Mouse (Mus musculus) urinary bladder, adult 2 months (tissue): ENCODE results near the gene Zg16. TPM values are rescaled to one million over a fixed set of nuclear protein-coding genes. Genes with fewer than 3 reads are reported as not detected.

Experiments
- DNase-seq: peaks from one replicate; pipeline ENCODE4 v3.0.0; 2022; ENCODE audit warnings: low spot score
- polyA plus RNA-seq: library from polyadenylated mRNA; depleted of rRNA; stranded (reverse); fragments of >200 nt; gene quantifications from 2 replicates; pipeline ENCODE4 v1.2.3, GENCODE M21; 2012; rRNA removed

Gene Zg16
- polyA plus RNA-seq, 1 experiment, result 0.15 TPM

DNA sequence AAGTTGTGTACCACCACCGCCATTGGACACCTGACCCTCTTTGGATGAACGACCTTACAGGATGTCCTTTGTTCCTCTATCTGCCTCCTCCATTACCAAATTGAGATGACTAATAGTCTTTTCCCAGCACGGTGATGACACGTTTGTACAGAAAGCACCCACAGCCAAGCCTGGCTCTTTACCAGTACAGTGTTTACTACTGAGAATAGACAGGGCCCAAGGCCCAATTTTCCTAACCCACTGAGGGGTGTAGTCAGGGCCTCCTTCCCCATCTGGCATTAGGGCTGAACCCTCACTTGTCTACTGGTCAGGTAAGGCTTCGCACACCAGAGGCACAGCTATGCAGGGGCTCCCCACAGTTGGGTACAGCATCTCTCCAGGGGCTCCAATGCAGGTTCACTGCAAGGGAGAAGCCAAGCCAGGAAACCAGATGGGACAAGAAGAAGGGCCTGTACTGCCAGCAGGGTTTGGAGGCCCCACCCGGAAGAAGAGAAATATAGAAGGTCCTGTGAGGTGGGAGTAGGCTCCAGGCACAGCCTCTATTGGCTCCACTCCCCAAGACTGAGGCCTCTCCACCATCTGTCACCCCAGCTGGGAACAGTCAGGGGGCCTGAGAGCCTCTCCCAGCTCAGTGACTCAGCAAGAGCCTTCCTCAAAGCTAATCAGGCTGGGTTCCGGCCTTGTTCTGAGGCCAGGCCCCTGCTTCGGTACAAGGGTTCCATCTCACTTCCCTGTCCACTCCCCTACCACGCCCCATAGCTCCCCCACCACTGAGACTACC, 78.7 kb downstream of the Zg16 start:
- no peak for DNase-seq

DNA sequence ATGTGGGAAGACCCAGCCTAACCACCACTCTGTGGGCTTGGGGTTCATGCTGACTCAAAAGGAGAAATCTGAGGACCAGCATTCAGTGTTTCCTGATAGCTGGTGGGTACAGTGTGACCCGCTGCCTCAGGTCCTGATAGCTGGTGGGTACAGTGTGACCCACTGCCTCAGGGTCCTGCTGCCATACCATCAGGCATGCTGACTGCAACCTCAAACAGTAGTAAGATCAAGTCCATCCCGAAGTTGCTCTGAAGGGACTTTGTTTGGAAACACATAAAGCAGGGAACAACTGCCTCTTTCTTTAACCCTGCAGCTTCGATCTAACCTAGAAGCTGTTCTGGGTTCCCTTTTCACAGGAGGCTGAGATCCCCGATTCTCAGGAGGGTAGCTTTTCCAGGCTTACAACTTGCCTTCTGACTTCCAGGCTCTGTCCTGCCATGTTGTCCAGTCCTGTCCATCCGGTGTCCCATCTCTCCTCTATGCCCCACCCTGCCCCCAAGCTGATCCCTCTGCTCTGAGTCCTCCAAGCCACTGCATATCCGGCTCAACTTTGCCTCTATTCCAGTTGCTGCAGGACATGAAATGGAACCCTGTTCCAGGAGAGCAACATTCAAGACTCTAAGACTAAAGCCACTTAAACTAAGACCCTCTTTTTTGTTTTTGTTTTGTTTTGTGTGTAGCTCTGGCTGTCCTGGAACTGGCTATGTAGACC, 79.7 kb downstream of the Zg16 start:
- DNase-seq, result no peak

DNA sequence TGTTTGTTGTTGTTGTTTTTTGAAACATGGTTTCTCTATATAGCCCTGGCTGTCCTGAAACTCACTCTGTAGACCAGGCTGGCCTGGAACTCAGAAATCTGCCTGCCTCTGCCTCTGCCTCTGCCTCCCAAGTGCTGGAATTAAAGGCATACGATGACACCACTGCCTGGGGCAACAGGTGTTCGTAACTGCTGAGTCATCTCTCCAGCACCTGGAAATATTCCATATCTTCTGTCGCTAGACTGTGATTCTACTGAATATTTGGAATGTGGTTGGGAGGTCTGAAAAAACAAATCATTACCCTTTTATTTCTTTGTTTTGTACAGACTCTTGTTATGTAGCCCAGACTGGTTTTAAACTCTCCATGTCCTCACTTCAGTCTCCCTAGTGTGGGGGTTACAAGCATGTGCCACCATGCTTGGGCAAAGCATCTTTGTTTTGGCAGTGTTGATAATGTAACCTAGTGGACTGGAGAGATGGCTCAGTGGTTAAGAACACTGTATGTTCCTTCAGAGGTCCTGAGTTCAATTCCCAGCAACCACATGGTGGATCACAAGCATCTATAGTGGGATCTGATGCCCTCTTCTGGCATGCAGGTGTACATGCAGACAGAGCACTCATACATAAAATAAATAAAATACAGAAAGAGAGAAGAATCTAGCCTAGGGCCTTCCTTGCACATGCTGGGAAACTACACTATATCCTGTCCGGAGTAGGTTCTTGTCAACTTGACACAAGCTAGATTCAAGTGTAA, 82.8 kb downstream of the Zg16 start:
- DNase-seq, result no peak

DNA sequence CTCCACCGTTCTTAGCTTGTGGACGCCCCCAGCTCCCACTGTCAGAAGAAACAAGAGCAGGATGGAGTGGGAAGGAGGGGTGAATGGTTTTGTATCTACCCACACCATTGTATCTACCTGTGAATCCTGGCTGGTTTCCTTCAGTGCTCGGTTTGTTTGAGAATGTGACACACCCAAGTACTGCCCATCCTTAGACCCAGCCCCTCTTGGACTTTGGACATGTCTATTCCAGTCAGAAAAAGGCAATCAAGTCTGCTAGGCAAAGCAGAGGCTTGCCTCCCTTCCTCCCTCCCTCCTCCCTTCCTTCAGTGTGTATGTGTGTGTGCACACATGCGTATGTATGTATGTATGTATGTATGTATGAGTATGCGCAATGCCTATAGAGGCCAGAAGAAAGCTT, 83.5 kb downstream of the Zg16 start:
- DNase-seq, result no peak

Other genes starting within 250 kb of the Zg16 start
- gene Doc2a, start 239.9 kb downstream of the Zg16 start, polyA plus RNA-seq, result not detected in 2 replicates
- 18.0 and 21.0 TPM in 2 replicates for gene Hirip3, start 225.4 kb downstream of the Zg16 start, polyA plus RNA-seq
- 42.3 and 46.0 TPM in 2 replicates for gene Ino80e, start 225.0 kb downstream of the Zg16 start, polyA plus RNA-seq
- gene Taok2, start 202.6 kb downstream of the Zg16 start, polyA plus RNA-seq, result 55.8 and 65.4 TPM in 2 replicates
- 41.3 and 46.0 TPM in 2 replicates for gene Tmem219, start 164.4 kb downstream of the Zg16 start, polyA plus RNA-seq
- 16.3 and 16.4 TPM in 2 replicates for gene Kctd13, start 158.4 kb downstream of the Zg16 start, polyA plus RNA-seq
- not detected in 2 replicates for gene Asphd1, start 137.7 kb downstream of the Zg16 start, polyA plus RNA-seq
- gene Sez6l2, start 136.8 kb downstream of the Zg16 start, polyA plus RNA-seq, result 0.65 and 0.72 TPM in 2 replicates
- 118 and 119 TPM in 2 replicates for gene Cdipt, start 111.4 kb downstream of the Zg16 start, polyA plus RNA-seq
- 2.2 and 2.7 TPM in 2 replicates for gene Cdiptos, start 111.2 kb downstream of the Zg16 start, polyA plus RNA-seq
- gene Mvp, start 72.7 kb downstream of the Zg16 start, polyA plus RNA-seq, result 46.2 and 52.7 TPM in 2 replicates
- 2.8 and 3.2 TPM in 2 replicates for gene Pagr1b, start 70.8 kb downstream of the Zg16 start, polyA plus RNA-seq
- gene Pagr1a, start 70.0 kb downstream of the Zg16 start, polyA plus RNA-seq, result 16.4 and 18.2 TPM in 2 replicates
- gene Gm42742, start 66.2 kb downstream of the Zg16 start, polyA plus RNA-seq, result 66.3 and 76.5 TPM in 2 replicates
- gene Prrt2, start 66.1 kb downstream of the Zg16 start, polyA plus RNA-seq, result 9.7 and 10.2 TPM in 2 replicates
- gene Maz, start 60.3 kb downstream of the Zg16 start, polyA plus RNA-seq, result 72.0 and 72.5 TPM in 2 replicates
- gene Kif22, start 44.9 kb downstream of the Zg16 start, polyA plus RNA-seq, result 2.3 and 2.7 TPM in 2 replicates
- gene AI467606, start 4.0 kb upstream of the Zg16 start, polyA plus RNA-seq, result 4.4 and 6.0 TPM in 2 replicates
- gene Qprt, start 34.9 kb upstream of the Zg16 start, polyA plus RNA-seq, result 0.80 and 0.81 TPM in 2 replicates
- gene Spn, start 50.5 kb upstream of the Zg16 start, polyA plus RNA-seq, result 1.2 and 1.9 TPM in 2 replicates
- 66.2 and 68.8 TPM in 2 replicates for gene Cd2bp2, start 108.7 kb upstream of the Zg16 start, polyA plus RNA-seq
- gene Tbc1d10b, start 121.1 kb upstream of the Zg16 start, polyA plus RNA-seq, result 23.0 and 30.1 TPM in 2 replicates
- 1.2 and 2.1 TPM in 2 replicates for gene Mylpf, start 121.6 kb upstream of the Zg16 start, polyA plus RNA-seq
- gene Zfp553, start 145.7 kb upstream of the Zg16 start, polyA plus RNA-seq, result 10.0 and 10.5 TPM in 2 replicates
- gene Sept1, start 145.8 kb upstream of the Zg16 start, polyA plus RNA-seq, result 19.4 and 22.0 TPM in 2 replicates
- 49.8 and 54.0 TPM in 2 replicates for gene Zfp771, start 156.9 kb upstream of the Zg16 start, polyA plus RNA-seq
- 19.2 and 24.9 TPM in 2 replicates for gene Dctpp1, start 173.4 kb upstream of the Zg16 start, polyA plus RNA-seq
- gene Sephs2, start 186.7 kb upstream of the Zg16 start, polyA plus RNA-seq, result 19.8 and 21.1 TPM in 2 replicates
- gene Itgal, start 208.9 kb upstream of the Zg16 start, polyA plus RNA-seq, result 3.4 and 3.5 TPM in 2 replicates